Mouse (Mus musculus): ENCODE data around the gene Rab27a.
"Not testable (repeated sequence)": the region's sequence is repeated elsewhere in the genome, so short reads cannot be mapped to it uniquely, and the experiment has no call there.

Gene Rab27a

GRCm38 (mm10) chr9:73045711-73046110, 1.1 kb downstream of the Rab27a start:
- no peak for DNase-seq (ENCODE audit: low spot score)

- no peak for DNase-seq (ENCODE audit: low spot score)
These were observed 3.3 kb downstream of the Rab27a start for GRCm38 (mm10) chr9:73047906-73048305.

GRCm38 (mm10) chr9:73048927-73049326, 4.3 kb downstream of the Rab27a start:
- DNase-seq (ENCODE audit: low spot score): no peak

GRCm38 (mm10) chr9:73049833-73050232, 5.2 kb downstream of the Rab27a start:
- no peak for DNase-seq (ENCODE audit: low spot score)

- DNase-seq (ENCODE audit: low spot score): no peak
These were observed 6.0 kb downstream of the Rab27a start for GRCm38 (mm10) chr9:73050606-73051005.

GRCm38 (mm10) chr9:73055441-73055911, 10.8 kb downstream of the Rab27a start:
- DNase-seq (ENCODE audit: low spot score): no peak

- no peak for DNase-seq (ENCODE audit: low spot score)
These were observed 14.6 kb downstream of the Rab27a start for GRCm38 (mm10) chr9:73059224-73059623.

- DNase-seq (ENCODE audit: low spot score): no peak
These were observed 19.1 kb downstream of the Rab27a start for GRCm38 (mm10) chr9:73063621-73064290.

GRCm38 (mm10) chr9:73067086-73067485, 22.4 kb downstream of the Rab27a start:
- no peak for DNase-seq (ENCODE audit: low spot score)

- DNase-seq (ENCODE audit: low spot score): peak; percentile 49
These were observed 23.6 kb downstream of the Rab27a start for GRCm38 (mm10) chr9:73068230-73068679.

GRCm38 (mm10) chr9:73068688-73069087, 24.0 kb downstream of the Rab27a start:
- DNase-seq (ENCODE audit: low spot score): no peak

GRCm38 (mm10) chr9:73070971-73071659, 26.5 kb downstream of the Rab27a start:
- DNase-seq (ENCODE audit: low spot score): no peak

- no peak for DNase-seq (ENCODE audit: low spot score)
These were observed 27.8 kb downstream of the Rab27a start for GRCm38 (mm10) chr9:73072426-73072825.

- no peak for DNase-seq (ENCODE audit: low spot score)
These were observed 28.5 kb downstream of the Rab27a start for GRCm38 (mm10) chr9:73073169-73073568.

GRCm38 (mm10) chr9:73079349-73079748, 34.7 kb downstream of the Rab27a start:
- DNase-seq (ENCODE audit: low spot score): not testable (repeated sequence)

- DNase-seq (ENCODE audit: low spot score): no peak
These were observed 35.2 kb downstream of the Rab27a start for GRCm38 (mm10) chr9:73079801-73080325.

- DNase-seq (ENCODE audit: low spot score): no peak
These were observed 37.8 kb downstream of the Rab27a start for GRCm38 (mm10) chr9:73082291-73083000.

- no peak for DNase-seq (ENCODE audit: low spot score)
These were observed 39.3 kb downstream of the Rab27a start for GRCm38 (mm10) chr9:73083956-73084355.

- no peak for DNase-seq (ENCODE audit: low spot score)
These were observed 41.2 kb downstream of the Rab27a start for GRCm38 (mm10) chr9:73085845-73086244.

GRCm38 (mm10) chr9:73087121-73087520, 42.5 kb downstream of the Rab27a start:
- no peak for DNase-seq (ENCODE audit: low spot score)

- DNase-seq (ENCODE audit: low spot score): no peak
These were observed 42.9 kb downstream of the Rab27a start for GRCm38 (mm10) chr9:73087581-73087980.

- DNase-seq (ENCODE audit: low spot score): no peak
These were observed 44.7 kb downstream of the Rab27a start for GRCm38 (mm10) chr9:73089222-73089920.
